Mouse (Mus musculus): ENCODE data around the gene Slc45a2. TPM values are rescaled to one million over a fixed set of nuclear protein-coding genes. Genes with fewer than 3 reads are reported as not detected.
"Not testable (repeated sequence)": the region's sequence is repeated elsewhere in the genome, so short reads cannot be mapped to it uniquely, and the experiment has no call there.

Gene Slc45a2
- not detected for total RNA-seq (2021)

- no peak for DNase-seq (ENCODE audit: extremely low spot score in 1 of 2, low spot score in 1 of 2)
Observed at GRCm38 (mm10) chr15:11000421-11000820, at the start of gene Slc45a2. Gene Slc45a2, plus strand, starts transcription at chr15:11000721.

GRCm38 (mm10) chr15:10951951-10952759 is 48.4 kb upstream of the Slc45a2 start, which contains the start of gene C1qtnf3:
Gene C1qtnf3, plus strand, starts transcription at chr15:10952332.
- peak in 1 of 2 experiments; percentile 6 for DNase-seq (ENCODE audit: extremely low spot score in 1 of 2, low spot score in 1 of 2)

- DNase-seq (ENCODE audit: extremely low spot score in 1 of 2, low spot score in 1 of 2), result no peak
Observed at GRCm38 (mm10) chr15:10952760-10953305, 47.7 kb upstream of the Slc45a2 start.

- no peak for DNase-seq (ENCODE audit: extremely low spot score in 1 of 2, low spot score in 1 of 2)
Observed at GRCm38 (mm10) chr15:10953465-10953864, 47.1 kb upstream of the Slc45a2 start.

- no peak for DNase-seq (ENCODE audit: extremely low spot score in 1 of 2, low spot score in 1 of 2)
Observed at GRCm38 (mm10) chr15:10954381-10955016, 46.0 kb upstream of the Slc45a2 start.

- DNase-seq (ENCODE audit: extremely low spot score in 1 of 2, low spot score in 1 of 2), result no peak
Observed at GRCm38 (mm10) chr15:10955156-10955555, 45.4 kb upstream of the Slc45a2 start.

GRCm38 (mm10) chr15:10956706-10957105 is 43.8 kb upstream of the Slc45a2 start:
- no peak for DNase-seq (ENCODE audit: extremely low spot score in 1 of 2, low spot score in 1 of 2)

- DNase-seq (ENCODE audit: extremely low spot score in 1 of 2, low spot score in 1 of 2), result no peak
Observed at GRCm38 (mm10) chr15:10959277-10960026, 41.1 kb upstream of the Slc45a2 start.

- no peak for DNase-seq (ENCODE audit: extremely low spot score in 1 of 2, low spot score in 1 of 2)
Observed at GRCm38 (mm10) chr15:10960267-10960666, 40.3 kb upstream of the Slc45a2 start.

- no peak for DNase-seq (ENCODE audit: extremely low spot score in 1 of 2, low spot score in 1 of 2)
Observed at GRCm38 (mm10) chr15:10962601-10963000, 37.9 kb upstream of the Slc45a2 start.

- no peak for DNase-seq (ENCODE audit: extremely low spot score in 1 of 2, low spot score in 1 of 2)
Observed at GRCm38 (mm10) chr15:10969439-10969838, 31.1 kb upstream of the Slc45a2 start.

- DNase-seq (ENCODE audit: extremely low spot score in 1 of 2, low spot score in 1 of 2), result no peak
Observed at GRCm38 (mm10) chr15:10970777-10971176, 29.7 kb upstream of the Slc45a2 start.

GRCm38 (mm10) chr15:10977151-10977550 is 23.4 kb upstream of the Slc45a2 start:
- no peak for DNase-seq (ENCODE audit: extremely low spot score in 1 of 2, low spot score in 1 of 2)

GRCm38 (mm10) chr15:10980712-10981111 is 19.8 kb upstream of the Slc45a2 start:
- no peak for DNase-seq (ENCODE audit: extremely low spot score in 1 of 2, low spot score in 1 of 2)

- peak; percentile 78 to 92 for DNase-seq (ENCODE audit: extremely low spot score in 1 of 2, low spot score in 1 of 2)
Observed at GRCm38 (mm10) chr15:10981377-10982063, 19.0 kb upstream of the Slc45a2 start, which contains the start of gene Amacr. Gene Amacr, plus strand, starts transcription at chr15:10981756.

GRCm38 (mm10) chr15:10982064-10982435 is 18.5 kb upstream of the Slc45a2 start:
- no peak for DNase-seq (ENCODE audit: extremely low spot score in 1 of 2, low spot score in 1 of 2)

GRCm38 (mm10) chr15:10985756-10986155 is 14.8 kb upstream of the Slc45a2 start:
- DNase-seq (ENCODE audit: extremely low spot score in 1 of 2, low spot score in 1 of 2), result no peak

GRCm38 (mm10) chr15:10986477-10986876 is 14.0 kb upstream of the Slc45a2 start:
- DNase-seq (ENCODE audit: extremely low spot score in 1 of 2, low spot score in 1 of 2), result not testable (repeated sequence)

- no peak for DNase-seq (ENCODE audit: extremely low spot score in 1 of 2, low spot score in 1 of 2)
Observed at GRCm38 (mm10) chr15:10990411-10990810, 10.1 kb upstream of the Slc45a2 start.

GRCm38 (mm10) chr15:10991566-10991965 is 9.0 kb upstream of the Slc45a2 start:
- DNase-seq (ENCODE audit: extremely low spot score in 1 of 2, low spot score in 1 of 2), result no peak

Measured in layer of hippocampus, postnatal 25 days (tissue).